Mouse (Mus musculus) ovary, postnatal 14 days (tissue): ENCODE data around the gene Mag.
"Not testable (repeated sequence)": the region's sequence is repeated elsewhere in the genome, so short reads cannot be mapped to it uniquely, and the experiment has no call there.

Source experiments
- DNase-seq: peaks from one replicate; pipeline ENCODE4 v3.0.0; 2022; ENCODE audit warnings: low spot score

Mag gene

GRCm38 (mm10) chr7:30940070-30940469, 25.4 kb upstream of the Mag start:
- DNase-seq: not testable (repeated sequence)

GRCm38 (mm10) chr7:30935422-30936099, 20.9 kb upstream of the Mag start:
- DNase-seq: not testable (repeated sequence)

GRCm38 (mm10) chr7:30924581-30924980, 9.9 kb upstream of the Mag start, which contains the start of gene Hamp2:
Hamp2 (minus strand) TSS chr7:30924681.
- DNase-seq: not testable (repeated sequence)

- no peak for DNase-seq
Measured at GRCm38 (mm10) chr7:30924071-30924470, 9.4 kb upstream of the Mag start.

- not testable (repeated sequence) for DNase-seq
Measured at GRCm38 (mm10) chr7:30922490-30922889, 7.8 kb upstream of the Mag start.

- no peak for DNase-seq
Measured at GRCm38 (mm10) chr7:30920217-30920616, 5.5 kb upstream of the Mag start.

- DNase-seq: no peak
Measured at GRCm38 (mm10) chr7:30917219-30917618, 2.5 kb upstream of the Mag start.

GRCm38 (mm10) chr7:30916713-30917112, 2.0 kb upstream of the Mag start:
- no peak for DNase-seq

GRCm38 (mm10) chr7:30909773-30910172, 4.9 kb downstream of the Mag start:
- no peak for DNase-seq

GRCm38 (mm10) chr7:30908992-30909431, 5.7 kb downstream of the Mag start:
- DNase-seq: no peak

GRCm38 (mm10) chr7:30908277-30908991, 6.2 kb downstream of the Mag start:
- no peak for DNase-seq

GRCm38 (mm10) chr7:30904042-30904441, 10.6 kb downstream of the Mag start:
- DNase-seq: no peak

- no peak for DNase-seq
Measured at GRCm38 (mm10) chr7:30895217-30895616, 19.5 kb downstream of the Mag start.

GRCm38 (mm10) chr7:30892515-30892914, 22.2 kb downstream of the Mag start:
- DNase-seq: no peak

GRCm38 (mm10) chr7:30891746-30892145, 22.9 kb downstream of the Mag start:
- no peak for DNase-seq

GRCm38 (mm10) chr7:30890681-30891080, 24.0 kb downstream of the Mag start:
- no peak for DNase-seq

GRCm38 (mm10) chr7:30888786-30889185, 25.9 kb downstream of the Mag start:
- no peak for DNase-seq

GRCm38 (mm10) chr7:30887568-30888188, 27.0 kb downstream of the Mag start:
- no peak for DNase-seq

- no peak for DNase-seq
Measured at GRCm38 (mm10) chr7:30886852-30887251, 27.8 kb downstream of the Mag start.

GRCm38 (mm10) chr7:30884047-30884446, 30.6 kb downstream of the Mag start:
- DNase-seq: no peak

GRCm38 (mm10) chr7:30881367-30881766, 33.3 kb downstream of the Mag start:
- no peak for DNase-seq

GRCm38 (mm10) chr7:30880176-30880575, 34.5 kb downstream of the Mag start, which contains the start of gene Cd22:
Cd22 (minus strand) TSS chr7:30880342.
- DNase-seq: no peak

- no peak for DNase-seq
Measured at GRCm38 (mm10) chr7:30878950-30879349, 35.7 kb downstream of the Mag start.
